Mouse (Mus musculus) limb, embryonic 15.5 days (tissue): ENCODE data around the gene Vti1a. TPM values are rescaled to one million over a fixed set of nuclear protein-coding genes. Genes with fewer than 3 reads are reported as not detected.

ENCODE experiments used
- ATAC-seq: fragments of 200-750 bp; cut with Nextera tagmentation; 2 replicates; pipeline ENCODE4 v1.8.0; 2017; ENCODE audit warnings: low read depth, moderate TSS enrichment; ENCODE audit not compliant: insufficient number of reproducible peaks, low FRiP score, low TSS enrichment
- H3K27ac ChIP-seq: fragments of 300-500 bp; sonication (generic); 2 replicates; pipeline ENCODE4 v1.5.1; 2015; ENCODE audit warnings: moderate library complexity, mild to moderate bottlenecking, inconsistent platforms
- H3K27me3 ChIP-seq: fragments of 300-500 bp; sonication (generic); 2 replicates; pipeline ENCODE4 v1.6.1; 2015; ENCODE audit warnings: inconsistent platforms
- H3K36me3 ChIP-seq: fragments of 300-500 bp; sonication (generic); 2 replicates; pipeline ENCODE4 v1.6.1; 2015; ENCODE audit warnings: inconsistent platforms
- H3K4me1 ChIP-seq: fragments of 300-500 bp; sonication (generic); 2 replicates; pipeline ENCODE4 v1.6.1; 2015; ENCODE audit warnings: inconsistent platforms
- H3K4me2 ChIP-seq: fragments of 300-500 bp; sonication (generic); 2 replicates; pipeline ENCODE4 v1.6.1; 2015; ENCODE audit warnings: mild to moderate bottlenecking, inconsistent platforms
- H3K4me3 ChIP-seq: fragments of 300-500 bp; sonication (generic); 2 replicates; pipeline ENCODE4 v1.5.1; 2015; ENCODE audit warnings: mild to moderate bottlenecking, inconsistent platforms
- H3K9ac ChIP-seq: fragments of 300-500 bp; sonication (generic); 2 replicates; pipeline ENCODE4 v1.6.1; 2015; ENCODE audit warnings: inconsistent platforms
- H3K9me3 ChIP-seq: fragments of 300-500 bp; sonication (generic); 2 replicates; pipeline ENCODE4 v1.6.1; 2016; ENCODE audit warnings: inconsistent platforms
- WGBS: fragments of 180-500 bp; shearing (Covaris S2); methylation state at CpG from one replicate; pipeline ENCODE4 v1.1.7; 2015; 5-methylcytosine and 5-hydroxymethylcytosine counted together
- polyA plus RNA-seq: library from polyadenylated mRNA; unstranded; fragments of >200 nt; fragmentation: Nextera tagmentation; extraction: Ambion mirVana; gene quantifications from 2 replicates; pipeline ENCODE4 v1.2.1, GENCODE M21; 2015

The Vti1a gene
- polyA plus RNA-seq, 1 experiment from 2014 or later: 26.4 TPM

DNA sequence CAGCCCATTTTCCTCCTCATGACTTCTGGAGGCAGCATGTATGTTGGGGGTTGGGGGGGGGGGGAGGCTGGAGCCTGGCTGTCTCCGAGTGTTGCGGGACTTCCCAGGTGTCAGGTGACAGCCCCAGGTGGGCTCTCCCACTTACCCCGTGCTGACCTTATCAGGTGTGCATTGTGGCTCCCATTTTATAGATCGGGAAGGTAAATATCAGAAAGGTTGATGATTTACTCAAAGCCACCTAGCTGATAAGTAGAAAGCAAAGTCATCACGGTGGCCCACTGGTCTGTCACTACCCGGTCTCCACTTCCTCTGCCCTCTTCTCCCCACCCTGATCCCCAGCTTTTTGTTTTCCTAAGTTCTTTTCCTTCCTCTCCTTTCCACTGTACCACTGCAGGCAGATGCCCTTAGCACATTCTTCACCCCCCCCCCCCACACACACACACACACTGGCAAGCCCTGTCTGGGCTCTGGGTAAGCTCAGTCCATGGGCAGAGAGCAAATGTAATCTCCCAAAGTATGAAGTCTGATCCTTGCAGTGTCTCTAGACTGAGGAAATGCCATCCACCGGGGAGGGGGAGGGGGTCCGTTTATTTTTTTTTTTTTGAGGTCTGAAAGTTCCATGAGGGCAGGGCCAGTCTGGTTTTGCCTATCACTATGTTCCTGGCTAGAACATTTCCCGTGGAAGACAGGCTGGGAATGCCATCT is 280.0 kb downstream of the Vti1a start:
- Histone ChIP-seq H3K27ac (0 out of 2 replicates have a peak overlapping the region, but pooled peaks have one; percentile 9), H3K27me3 (peaks cover 8% of the 10 kb centered on the region; the same call in 1 of the 2 replicates), H3K9ac (no peak overlapping the region), H3K4me2 (no peak overlapping the region), H3K4me1 (peaks cover 58% of the 10 kb centered on the region), H3K36me3 (no peaks in the 10 kb centered on the region), H3K9me3 (no peaks in the 10 kb centered on the region), H3K4me3 (no peak overlapping the region)
- WGBS: 45% methylated on average over 9 of the region's 9 CpGs
- no peak for ATAC-seq

DNA sequence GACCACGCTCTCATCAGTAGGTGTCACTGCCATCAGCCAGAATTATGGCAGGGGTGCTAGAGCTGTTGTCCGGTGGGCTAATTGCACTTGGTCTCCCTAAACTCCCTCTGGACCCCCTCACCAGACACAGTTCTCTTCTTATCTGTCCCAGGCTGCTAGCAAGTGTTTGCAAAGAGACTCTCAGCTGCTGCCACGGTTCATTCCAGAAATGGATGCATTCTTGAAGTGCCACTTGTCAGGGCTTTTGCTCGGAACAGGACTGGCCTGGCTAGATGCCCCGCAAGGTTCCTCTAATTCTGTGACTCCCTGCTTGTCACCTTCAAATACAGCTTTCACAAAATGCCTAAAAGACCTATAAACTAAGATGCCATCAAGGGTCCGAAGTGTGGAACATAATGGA is 280.7 kb downstream of the Vti1a start:
- H3K27ac ChIP-seq: 0 out of 2 replicates have a peak overlapping the region, but pooled peaks have one; percentile 9
- peaks cover 58% of the 10 kb centered on the region for H3K4me1 ChIP-seq
- ATAC-seq: no peak
- WGBS: 61% methylated on average over 6 of the region's 6 CpGs
- H3K27me3 ChIP-seq: peaks cover 8% of the 10 kb centered on the region; the same call in 1 of the 2 replicates
- H3K4me2 ChIP-seq: no peak overlapping the region
- H3K9me3 ChIP-seq: no peaks in the 10 kb centered on the region
- no peak overlapping the region for H3K4me3 ChIP-seq
- H3K36me3 ChIP-seq: no peaks in the 10 kb centered on the region
- no peak overlapping the region for H3K9ac ChIP-seq

DNA sequence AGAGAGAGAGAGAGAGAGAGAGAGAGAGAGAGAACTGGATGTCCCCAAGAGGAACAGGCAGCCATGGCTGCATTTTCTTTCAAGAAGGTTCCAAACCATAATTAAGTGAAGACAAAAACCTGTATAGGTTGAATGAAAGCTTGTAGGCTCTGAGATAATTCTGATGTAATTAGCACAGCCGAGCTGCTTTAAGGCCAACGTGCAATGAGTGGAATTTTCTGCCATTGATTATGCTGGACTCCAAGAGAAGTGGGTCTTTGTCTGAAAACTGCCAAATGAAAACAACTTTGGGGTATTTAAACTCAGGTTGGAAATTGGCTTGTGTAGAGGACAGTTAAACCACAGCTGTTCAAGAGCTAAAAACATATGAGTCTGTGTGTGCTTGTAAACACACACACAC is 281.2 kb downstream of the Vti1a start:
- Histone ChIP-seq H3K4me3 (no peak overlapping the region), H3K9ac (no peak overlapping the region), H3K4me2 (no peak overlapping the region), H3K27me3 (peaks cover 8% of the 10 kb centered on the region; the same call in 1 of the 2 replicates), H3K36me3 (no peaks in the 10 kb centered on the region), H3K27ac (no peak overlapping the region), H3K4me1 (peaks cover 57% of the 10 kb centered on the region), H3K9me3 (no peaks in the 10 kb centered on the region)
- WGBS: 30% methylated on average over 2 of the region's 2 CpGs
- no peak for ATAC-seq

DNA sequence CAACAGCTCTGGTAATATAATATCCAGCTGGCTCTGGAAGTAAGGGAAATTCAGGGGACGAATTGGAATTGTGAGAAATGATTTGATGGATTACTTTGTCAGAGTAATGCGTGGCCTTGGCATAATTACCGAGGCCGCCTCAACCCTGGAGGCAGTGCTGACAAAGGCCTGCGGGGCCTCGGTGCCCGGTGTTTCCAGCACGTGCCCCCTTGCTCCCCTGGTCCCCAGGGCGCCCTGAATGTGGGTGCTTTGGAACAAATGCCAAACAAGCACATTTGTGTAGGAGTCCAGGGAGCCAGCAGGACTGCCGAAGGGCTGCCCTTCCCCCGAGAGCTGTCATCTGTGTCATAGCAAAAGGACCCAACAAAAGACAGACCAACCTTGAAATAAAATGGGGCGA is 281.9 kb downstream of the Vti1a start:
- 41% methylated on average over 12 of the region's 12 CpGs for WGBS
- Histone ChIP-seq H3K27me3 (peaks cover 3% of the 10 kb centered on the region; the same call in 1 of the 2 replicates), H3K4me3 (no peak overlapping the region), H3K36me3 (no peaks in the 10 kb centered on the region), H3K4me2 (no peak overlapping the region), H3K9ac (no peak overlapping the region), H3K4me1 (peaks cover 52% of the 10 kb centered on the region), H3K27ac (no peak overlapping the region; the same call in 1 of the 2 replicates), H3K9me3 (no peaks in the 10 kb centered on the region)
- no peak for ATAC-seq

DNA sequence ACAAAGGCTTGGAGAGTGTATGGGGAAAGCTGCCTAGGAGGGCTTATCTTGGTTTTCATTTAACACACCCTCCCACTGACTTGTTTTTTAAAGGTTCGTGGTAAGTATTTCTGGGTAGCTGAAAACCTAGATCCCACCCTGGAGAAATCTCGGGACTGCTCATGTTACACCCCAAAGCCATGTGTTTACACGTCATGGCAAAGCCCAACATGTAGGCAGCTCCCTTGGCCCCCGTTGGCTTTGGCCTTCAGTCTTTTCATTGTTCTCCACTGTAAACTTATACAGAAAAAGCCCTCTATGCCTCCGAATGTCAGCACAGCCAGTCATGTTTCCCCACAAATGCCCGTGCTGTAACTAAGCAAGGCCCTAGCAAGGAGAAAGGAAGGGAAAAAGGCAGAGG is 283.0 kb downstream of the Vti1a start:
- Histone ChIP-seq H3K4me1 (peaks cover 40% of the 10 kb centered on the region), H3K27me3 (peaks cover 3% of the 10 kb centered on the region; the same call in 1 of the 2 replicates), H3K27ac (peak overlapping the region; percentile 72), H3K9me3 (no peaks in the 10 kb centered on the region), H3K4me2 (no peak overlapping the region), H3K36me3 (no peaks in the 10 kb centered on the region), H3K4me3 (no peak overlapping the region), H3K9ac (no peak overlapping the region)
- no peak for ATAC-seq
- 21% methylated on average over 6 of the region's 6 CpGs for WGBS

DNA sequence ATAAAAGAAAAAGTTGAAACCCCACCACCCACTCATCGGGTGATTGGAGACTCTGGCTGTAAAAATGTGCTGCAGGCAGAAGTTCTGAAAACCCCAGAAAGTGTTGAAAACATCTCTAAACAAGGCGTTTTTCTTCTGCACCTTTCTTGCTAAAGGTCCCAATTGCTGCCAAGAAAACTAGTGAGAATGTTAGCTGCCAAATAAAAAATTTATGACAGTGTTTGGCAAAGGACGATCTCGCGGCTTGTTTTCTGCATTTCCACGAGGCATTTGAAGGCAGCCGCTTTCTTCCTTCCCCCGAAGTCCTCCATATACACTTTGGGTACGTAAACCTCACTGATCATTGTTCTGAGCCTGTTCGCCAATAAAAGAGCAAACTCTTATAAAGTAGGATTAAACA is 291.6 kb downstream of the Vti1a start:
- no peaks in the 10 kb centered on the region for H3K36me3 ChIP-seq
- H3K4me3 ChIP-seq: no peak overlapping the region
- 18% methylated on average over 10 of the region's 10 CpGs for WGBS
- no peaks in the 10 kb centered on the region for H3K27me3 ChIP-seq
- H3K4me2 ChIP-seq: no peak overlapping the region
- H3K27ac ChIP-seq: no peak overlapping the region
- ATAC-seq: no peak
- no peak overlapping the region for H3K9ac ChIP-seq
- H3K4me1 ChIP-seq: peaks cover 25% of the 10 kb centered on the region
- H3K9me3 ChIP-seq: no peaks in the 10 kb centered on the region

DNA sequence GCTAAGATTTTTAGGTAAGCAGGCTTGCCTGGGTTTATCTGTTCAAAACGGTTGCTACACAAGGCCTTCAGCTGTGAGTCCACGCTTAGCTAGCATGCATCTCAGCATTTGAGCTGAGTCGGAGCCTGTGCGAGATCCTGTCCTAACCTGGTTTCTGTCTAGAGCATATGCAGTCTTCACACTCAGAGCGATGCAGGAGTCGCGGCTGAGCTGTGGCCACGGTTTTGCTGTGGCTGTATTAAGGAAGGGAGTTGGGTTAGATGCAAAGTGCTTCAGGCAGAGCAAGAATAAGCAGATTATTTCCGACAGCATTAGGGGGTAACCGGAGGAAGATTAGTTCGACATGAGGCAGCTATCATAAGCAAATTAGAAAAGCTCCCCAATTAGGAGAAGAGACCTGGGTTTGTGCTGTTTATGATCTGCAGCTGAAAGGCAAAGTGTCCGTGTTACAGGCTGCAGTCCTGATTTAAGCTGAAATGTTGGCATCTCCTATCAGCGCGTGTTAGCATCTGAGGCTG is 292.8 kb downstream of the Vti1a start:
- 71% methylated on average over 14 of the region's 14 CpGs for WGBS
- H3K27me3 ChIP-seq: no peaks in the 10 kb centered on the region
- no peak for ATAC-seq
- no peaks in the 10 kb centered on the region for H3K9me3 ChIP-seq
- H3K4me3 ChIP-seq: no peak overlapping the region
- no peak overlapping the region for H3K27ac ChIP-seq
- H3K9ac ChIP-seq: no peak overlapping the region
- H3K4me1 ChIP-seq: peaks cover 25% of the 10 kb centered on the region
- no peak overlapping the region for H3K4me2 ChIP-seq
- no peaks in the 10 kb centered on the region for H3K36me3 ChIP-seq

DNA sequence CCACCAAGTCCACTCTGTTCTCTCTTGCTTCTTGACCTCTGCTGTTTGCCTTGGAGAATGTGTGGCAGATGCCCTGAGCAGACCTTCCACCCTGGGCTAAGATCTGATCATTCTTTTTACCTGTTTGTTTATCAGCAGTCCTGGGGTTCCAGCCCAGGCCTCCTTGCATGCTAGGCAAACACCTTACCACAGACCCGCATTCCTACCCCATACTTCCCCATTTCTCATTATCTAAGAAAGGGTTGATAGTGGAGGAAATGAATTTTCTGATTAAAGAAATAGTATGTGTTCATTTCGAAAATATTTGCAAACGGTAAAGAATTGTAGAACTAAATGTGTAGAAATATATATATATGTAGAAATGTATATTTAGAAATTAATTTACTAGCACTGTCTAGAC is 293.7 kb downstream of the Vti1a start:
- H3K27ac ChIP-seq: no peak overlapping the region
- no peak overlapping the region for H3K4me2 ChIP-seq
- peaks cover 25% of the 10 kb centered on the region for H3K4me1 ChIP-seq
- ATAC-seq: no peak
- no peaks in the 10 kb centered on the region for H3K36me3 ChIP-seq
- 82% methylated on average over 3 of the region's 3 CpGs for WGBS
- H3K9me3 ChIP-seq: no peaks in the 10 kb centered on the region
- no peak overlapping the region for H3K4me3 ChIP-seq
- no peaks in the 10 kb centered on the region for H3K27me3 ChIP-seq
- H3K9ac ChIP-seq: no peak overlapping the region

DNA sequence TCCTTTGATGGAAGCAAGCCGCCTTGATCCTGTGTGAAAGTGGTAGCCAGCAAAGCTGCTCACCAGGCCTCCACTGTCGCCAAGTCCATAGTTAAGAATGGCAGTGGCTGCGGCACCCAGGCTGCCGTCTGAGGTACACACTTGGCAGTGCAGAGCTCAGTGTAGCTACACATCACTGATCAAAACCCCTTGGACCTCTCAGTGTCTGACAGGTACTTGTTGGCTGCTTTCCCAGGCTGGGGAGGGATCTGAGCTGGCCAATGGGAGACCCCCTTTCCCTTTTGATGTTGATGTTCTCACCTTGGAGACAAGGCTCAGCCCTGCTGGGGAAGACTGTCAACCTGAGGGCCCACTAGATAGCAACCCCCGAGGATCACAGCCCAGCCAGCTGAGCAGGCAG is 299.6 kb downstream of the Vti1a start:
- H3K36me3 ChIP-seq: no peaks in the 10 kb centered on the region
- no peaks in the 10 kb centered on the region for H3K9me3 ChIP-seq
- H3K4me2 ChIP-seq: no peak overlapping the region
- peaks cover 11% of the 10 kb centered on the region for H3K4me1 ChIP-seq
- no peaks in the 10 kb centered on the region for H3K27me3 ChIP-seq
- H3K27ac ChIP-seq: no peak overlapping the region
- 69% methylated on average over 5 of the region's 5 CpGs for WGBS
- H3K4me3 ChIP-seq: no peak overlapping the region
- H3K9ac ChIP-seq: no peak overlapping the region
- no peak for ATAC-seq

DNA sequence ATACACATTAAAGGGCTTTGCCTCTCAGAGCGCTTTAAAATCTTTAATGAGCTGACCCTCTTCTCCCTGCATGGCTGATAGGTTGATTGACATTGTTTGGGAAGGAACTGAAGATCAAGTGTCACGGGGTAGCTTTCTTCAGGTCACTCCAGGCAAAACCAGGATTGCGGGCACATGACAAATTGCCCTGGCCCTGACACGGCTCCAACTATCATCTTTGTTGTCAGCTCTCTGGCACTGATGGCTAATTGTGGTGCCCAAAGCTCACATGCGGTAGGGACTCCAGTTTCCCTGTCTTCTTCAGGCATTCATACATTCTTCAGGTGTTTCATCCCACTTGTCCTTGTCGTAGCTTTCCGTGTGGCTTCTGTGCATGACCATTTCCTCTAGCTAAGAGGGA is 300.2 kb downstream of the Vti1a start:
- no peak for ATAC-seq
- no peak overlapping the region for H3K4me2 ChIP-seq
- 81% methylated on average over 7 of the region's 7 CpGs for WGBS

DNA sequence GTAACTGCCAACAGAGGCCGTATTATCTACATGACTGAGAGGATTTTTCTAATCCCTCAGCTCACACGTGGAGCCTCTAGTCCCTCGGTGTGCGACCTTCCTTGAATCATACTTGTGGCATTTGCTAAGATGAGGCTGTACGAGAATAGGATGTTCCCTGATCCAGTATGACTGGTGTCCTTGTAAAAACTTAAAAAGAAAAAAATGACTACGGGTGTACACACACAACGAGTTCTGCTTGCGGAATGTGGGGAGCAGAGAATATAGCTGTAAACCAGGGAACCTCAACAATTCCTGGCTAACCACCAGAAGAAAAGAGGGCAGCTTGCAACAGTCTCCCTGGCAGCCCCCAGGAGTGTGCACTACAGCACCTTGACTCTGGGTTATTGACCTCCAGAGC is 300.8 kb downstream of the Vti1a start:
- Histone ChIP-seq H3K27me3 (no peaks in the 10 kb centered on the region), H3K9ac (no peak overlapping the region), H3K4me1 (peaks cover 19% of the 10 kb centered on the region), H3K4me2 (no peak overlapping the region), H3K36me3 (no peaks in the 10 kb centered on the region), H3K9me3 (no peaks in the 10 kb centered on the region), H3K27ac (no peak overlapping the region), H3K4me3 (no peak overlapping the region)
- no peak for ATAC-seq
- WGBS: 71% methylated on average over 8 of the region's 8 CpGs

More for the DNA sequence above, 300.2 kb downstream of the Vti1a start:
- Histone ChIP-seq H3K27ac (no peak overlapping the region), H3K9ac (no peak overlapping the region), H3K27me3 (no peaks in the 10 kb centered on the region), H3K36me3 (no peaks in the 10 kb centered on the region), H3K9me3 (no peaks in the 10 kb centered on the region), H3K4me3 (no peak overlapping the region), H3K4me1 (peaks cover 16% of the 10 kb centered on the region)

DNA sequence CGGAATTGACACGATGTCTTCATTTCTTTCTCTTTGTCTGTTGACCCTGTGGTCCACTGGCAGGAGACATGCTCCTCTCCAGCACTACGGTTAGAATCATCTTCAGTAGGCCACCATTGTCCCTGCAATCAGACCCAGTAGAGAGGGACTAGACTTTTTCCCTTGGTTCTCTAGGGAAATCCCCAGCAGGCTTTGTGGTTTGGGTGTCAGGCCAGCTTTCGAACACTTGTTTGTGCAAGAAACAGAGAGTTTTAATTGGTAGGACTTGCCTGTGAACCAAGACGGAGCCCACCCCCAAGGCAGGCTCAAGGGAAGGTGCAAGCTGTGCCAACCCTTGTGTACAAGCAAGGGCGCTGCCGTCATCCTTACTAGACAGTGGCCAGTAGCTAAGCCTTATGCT is 302.5 kb downstream of the Vti1a start:
- H3K27me3 ChIP-seq: no peaks in the 10 kb centered on the region; the same call in 1 of the 2 replicates
- H3K4me1 ChIP-seq: peaks cover 19% of the 10 kb centered on the region
- H3K4me2 ChIP-seq: no peak overlapping the region
- no peaks in the 10 kb centered on the region for H3K36me3 ChIP-seq
- H3K9ac ChIP-seq: no peak overlapping the region
- H3K4me3 ChIP-seq: no peak overlapping the region
- no peak overlapping the region for H3K27ac ChIP-seq
- H3K9me3 ChIP-seq: no peaks in the 10 kb centered on the region
- 94% methylated on average over 7 of the region's 7 CpGs for WGBS
- no peak for ATAC-seq
